Mouse (Mus musculus) kidney, postnatal 14 days (tissue): ENCODE data around the gene Lhx4.

Experiments
- DNase-seq: peaks from one replicate; pipeline ENCODE4 v3.0.0; 2022; ENCODE audit warnings: mixed read lengths

Gene Lhx4

GRCm38 (mm10) chr1:155751484-155752255 lies at the start of gene Lhx4:
Gene Lhx4, minus strand, starts transcription at chr1:155751684.
- DNase-seq = no peak

DNA sequence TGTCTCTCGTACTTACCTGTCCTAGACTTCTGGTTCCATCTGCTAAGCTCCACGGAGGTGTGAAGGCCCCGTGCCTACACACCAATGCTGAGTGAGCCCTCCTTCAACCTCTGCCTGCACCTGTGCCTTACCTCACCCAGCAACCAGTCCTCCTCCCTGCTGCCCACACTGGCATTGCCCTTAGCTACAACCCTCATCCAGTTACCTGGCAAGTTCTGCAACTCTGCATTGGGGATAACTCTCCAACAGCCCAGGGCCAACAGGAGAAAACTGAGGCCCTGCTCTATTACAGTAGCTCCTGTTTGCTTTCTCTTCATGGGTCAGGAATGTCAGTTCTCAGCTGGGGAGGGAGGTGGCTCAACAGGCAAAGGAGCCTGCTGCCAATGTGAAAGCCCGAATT lies 46.5 kb upstream of the Lhx4 start:
- DNase-seq = no peak

DNA sequence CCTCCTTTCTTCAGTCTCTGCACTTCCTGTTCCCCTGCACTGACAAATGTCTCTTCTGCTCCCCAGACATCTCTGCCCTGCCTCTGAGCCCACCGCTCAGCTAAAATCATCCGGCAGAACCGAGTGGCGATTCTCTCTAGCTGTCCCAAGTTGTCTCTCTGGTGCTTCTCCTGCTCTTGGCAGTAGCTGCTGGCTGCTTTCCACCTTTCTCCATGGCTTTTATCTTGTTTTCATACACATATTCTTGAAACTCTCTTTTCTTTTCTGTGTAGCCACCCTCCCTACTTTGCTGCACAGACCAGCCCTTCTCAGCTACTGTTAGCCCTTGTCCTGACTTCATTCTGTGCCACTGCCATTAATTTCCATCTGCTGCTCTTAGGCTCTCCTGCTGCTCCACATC lies 45.9 kb upstream of the Lhx4 start:
- DNase-seq = no peak

DNA sequence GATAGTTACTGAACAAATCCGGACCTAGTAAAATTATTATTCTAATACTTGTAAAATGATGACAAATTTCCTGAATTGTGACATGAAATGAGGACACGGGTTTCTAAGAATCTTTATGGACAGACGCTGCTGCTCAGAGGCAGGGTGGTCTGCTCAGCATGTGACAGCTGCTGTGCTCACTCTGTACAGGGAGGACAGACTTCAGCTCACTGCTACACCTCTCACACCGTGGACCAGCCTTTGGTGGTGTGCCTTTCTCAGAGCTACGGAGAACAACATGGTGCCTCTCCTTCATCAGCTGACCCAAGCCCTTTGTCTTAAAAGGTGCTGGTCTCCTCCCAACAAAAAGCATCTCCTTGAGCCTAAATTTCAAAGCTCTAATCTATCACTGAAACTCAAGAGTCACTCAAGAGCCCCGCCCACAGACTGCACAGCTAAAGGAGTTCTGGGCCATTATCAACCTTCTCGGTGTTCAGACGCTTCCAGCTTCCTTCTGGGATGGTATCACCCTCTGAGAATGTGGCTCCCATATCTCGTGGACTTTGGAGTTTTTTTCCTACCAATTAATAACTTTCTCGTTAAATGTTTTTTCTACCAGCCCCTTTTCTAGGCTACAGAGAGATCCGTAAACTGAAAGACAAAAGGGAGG lies 45.4 kb upstream of the Lhx4 start:
- no peak for DNase-seq

GRCm38 (mm10) chr1:155795791-155796233 lies 44.3 kb upstream of the Lhx4 start:
- no peak for DNase-seq

DNA sequence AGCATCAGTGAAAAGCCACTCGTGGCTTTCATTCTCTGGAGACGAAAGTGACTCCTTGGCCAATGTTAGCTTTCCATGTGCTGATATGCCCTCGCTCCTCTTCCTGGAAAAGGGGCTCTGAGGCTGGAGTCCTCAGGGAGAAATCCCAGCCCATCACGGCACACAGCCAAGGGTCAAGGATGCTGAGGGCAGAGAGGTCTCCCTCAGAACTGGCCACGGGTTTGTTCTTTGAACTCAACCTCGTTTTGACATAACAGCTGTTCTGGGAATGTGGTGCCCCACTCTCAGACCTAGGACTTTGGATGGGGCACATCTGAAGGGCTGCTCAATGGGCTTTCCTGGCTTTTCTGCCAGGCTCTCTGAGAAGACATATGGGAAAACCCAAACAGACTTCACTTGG lies 43.4 kb upstream of the Lhx4 start:
- DNase-seq = no peak

- DNase-seq = no peak
Observed at GRCm38 (mm10) chr1:155791919-155792318, 40.4 kb upstream of the Lhx4 start.

GRCm38 (mm10) chr1:155790111-155790974 lies 38.9 kb upstream of the Lhx4 start:
- no peak for DNase-seq

DNA sequence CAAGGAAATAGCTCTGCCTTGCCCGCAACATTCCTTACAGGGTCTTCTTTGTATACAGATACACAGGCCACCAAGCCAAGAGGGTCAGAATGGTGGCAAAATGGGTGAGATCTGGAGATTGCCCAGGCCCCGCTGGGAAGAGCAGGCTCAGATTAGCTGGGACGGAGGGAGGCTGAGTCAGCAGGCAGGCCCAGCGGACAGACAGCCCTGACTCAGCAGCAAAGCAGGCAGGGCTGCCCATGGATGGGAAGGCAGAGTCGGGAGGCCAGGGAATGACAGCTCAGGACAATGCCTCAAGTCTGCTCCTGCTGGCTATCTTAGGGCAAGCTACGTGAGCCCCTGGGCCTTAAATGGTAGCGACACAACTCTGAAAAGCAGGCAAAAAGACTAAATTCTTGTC lies 34.4 kb upstream of the Lhx4 start:
- DNase-seq = no peak

- peak; percentile 69 for DNase-seq
Observed at GRCm38 (mm10) chr1:155784343-155785205, 33.1 kb upstream of the Lhx4 start.

- DNase-seq = no peak
Observed at GRCm38 (mm10) chr1:155782382-155782781, 30.9 kb upstream of the Lhx4 start.

DNA sequence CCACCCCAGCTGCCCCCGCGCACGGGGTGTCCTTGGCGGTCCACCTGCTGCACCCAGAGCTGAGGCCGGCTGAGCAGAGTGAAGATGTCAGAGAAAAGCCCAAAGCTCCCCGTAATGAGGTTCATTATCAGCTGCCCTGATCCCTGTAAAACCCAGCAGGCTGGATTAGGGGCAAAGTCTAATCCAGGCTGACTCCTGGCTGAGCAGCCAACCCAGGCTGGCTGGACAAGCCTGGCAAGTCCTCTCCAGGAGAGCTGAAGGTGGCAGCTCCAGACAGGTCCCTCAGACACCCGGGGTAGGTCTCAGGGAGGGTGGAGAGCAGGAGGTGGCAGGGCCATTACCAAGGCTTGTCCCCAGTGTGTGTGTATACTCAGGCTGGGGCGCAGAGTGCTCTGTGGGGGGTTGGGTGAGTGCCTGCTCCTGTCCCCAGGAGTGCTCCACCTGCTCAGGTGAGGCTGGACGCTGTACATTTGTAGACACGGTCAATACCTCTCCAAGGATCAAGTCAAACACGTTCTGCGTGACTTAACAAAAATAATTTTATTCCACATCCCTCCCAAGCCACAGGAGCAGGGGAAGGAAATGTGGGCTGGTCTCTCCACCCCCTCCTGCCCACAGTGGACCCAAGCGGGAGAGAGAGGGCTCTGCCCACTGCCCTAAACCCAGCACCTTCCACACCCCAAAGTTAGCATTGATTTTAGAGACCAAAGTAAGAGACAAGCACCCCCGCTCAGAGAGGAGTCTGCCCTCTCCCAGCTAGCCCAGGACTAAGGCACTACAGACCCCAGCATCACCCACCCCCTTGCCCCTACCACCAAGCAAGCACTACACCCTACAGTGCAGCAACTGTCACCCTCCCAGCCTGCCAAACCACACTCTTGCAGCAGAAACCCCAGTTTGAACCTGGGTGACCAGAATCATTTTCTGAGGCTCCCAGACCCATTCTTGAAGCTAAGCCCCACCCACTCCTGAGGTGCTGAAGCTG lies 26.4 kb upstream of the Lhx4 start:
- DNase-seq = peak; percentile 67

GRCm38 (mm10) chr1:155759167-155759566 lies 7.7 kb upstream of the Lhx4 start:
- DNase-seq = no peak

- no peak for DNase-seq
Observed at GRCm38 (mm10) chr1:155758711-155759110, 7.2 kb upstream of the Lhx4 start.

- no peak for DNase-seq
Observed at GRCm38 (mm10) chr1:155757621-155758020, 6.1 kb upstream of the Lhx4 start.

DNA sequence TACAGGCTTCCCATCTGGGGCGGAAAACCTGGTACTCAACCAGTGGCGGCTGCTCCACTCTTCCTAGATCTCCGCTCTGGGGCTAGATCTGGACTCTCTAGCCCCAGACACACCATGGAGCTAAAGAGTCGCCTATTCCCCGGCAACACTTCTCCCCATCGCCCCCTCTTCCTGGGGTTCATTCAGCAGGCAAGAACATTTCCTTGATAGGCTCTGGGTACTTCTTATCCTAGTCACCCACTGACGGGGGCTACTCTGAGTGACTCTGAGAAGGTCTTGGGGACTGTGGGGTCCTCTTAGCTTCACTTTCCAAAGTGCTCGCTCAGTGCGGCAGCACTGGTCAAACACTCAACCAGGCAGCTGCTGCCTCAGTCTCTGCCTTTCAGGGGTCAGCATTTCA lies 1.9 kb upstream of the Lhx4 start:
- no peak for DNase-seq

GRCm38 (mm10) chr1:155750517-155751178 lies 836 bp downstream of the Lhx4 start:
- no peak for DNase-seq

DNA sequence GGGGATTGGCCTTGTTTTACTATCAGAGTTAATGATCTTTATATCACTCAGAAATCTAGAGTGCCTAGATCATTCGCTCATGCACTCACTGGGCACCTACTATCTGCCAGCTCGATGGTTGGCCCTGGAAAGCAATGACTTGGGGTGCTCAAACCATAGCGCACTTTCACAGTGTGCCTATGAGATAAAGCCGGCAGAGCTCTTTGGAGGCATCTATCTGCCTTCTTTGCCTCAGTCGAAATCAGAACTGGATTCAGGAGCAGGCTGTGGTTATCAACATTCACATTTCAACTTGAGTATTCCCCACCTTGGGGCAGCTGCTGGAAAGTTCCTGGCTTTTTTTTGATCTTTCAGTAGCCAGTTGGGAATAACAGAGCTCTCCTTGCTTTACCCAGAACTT lies 3.6 kb downstream of the Lhx4 start:
- DNase-seq = no peak

DNA sequence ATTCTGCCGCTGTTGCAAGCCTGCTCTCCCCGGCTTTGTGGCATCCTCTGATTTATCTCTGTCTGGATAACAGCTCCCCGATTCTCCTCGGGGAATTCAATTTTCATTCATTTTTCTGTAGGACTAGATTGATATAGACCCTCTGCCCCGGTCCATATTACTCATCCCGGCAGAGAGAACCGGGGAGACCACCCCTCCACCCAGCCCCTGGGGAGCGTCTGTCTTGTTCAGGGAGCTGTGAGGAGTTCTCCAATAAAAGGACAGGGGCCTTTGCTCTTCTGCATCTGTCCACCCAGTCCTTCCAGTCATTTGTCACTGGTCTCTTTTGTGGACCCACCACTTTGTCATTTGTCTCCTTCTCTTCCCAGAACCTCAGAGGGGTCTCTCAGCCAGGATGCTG lies 4.5 kb downstream of the Lhx4 start:
- DNase-seq = no peak
